Mouse (Mus musculus): ENCODE measurements around the gene Cdk19. TPM values are rescaled to one million over a fixed set of nuclear protein-coding genes. Genes with fewer than 3 reads are reported as not detected.

Cdk19 gene
- total RNA-seq, 2 experiments from 2014 or later = 52.2 to 63.3 TPM

GRCm38 (mm10) chr10:40476535-40477285 is 137.3 kb downstream of the Cdk19 start:
- intact Hi-C loops (cut with DNase I) = no loop called here
- no peak for DNase-seq

GRCm38 (mm10) chr10:40477426-40478075 is 138.2 kb downstream of the Cdk19 start:
- intact Hi-C loops (cut with DNase I) = no loop called here
- no peak for DNase-seq

GRCm38 (mm10) chr10:40478626-40479025 is 139.3 kb downstream of the Cdk19 start:
- no peak for DNase-seq
- intact Hi-C loops (cut with DNase I) = no loop called here

GRCm38 (mm10) chr10:40479216-40479615 is 139.9 kb downstream of the Cdk19 start:
- intact Hi-C loops (cut with DNase I) = no loop called here
- no peak for DNase-seq

GRCm38 (mm10) chr10:40479621-40480193 is 140.3 kb downstream of the Cdk19 start:
- intact Hi-C loops (cut with DNase I) = no loop called here
- no peak for DNase-seq

- DNase-seq = no peak
- intact Hi-C loops (cut with DNase I) = no loop called here
These were observed 142.2 kb downstream of the Cdk19 start for GRCm38 (mm10) chr10:40481534-40481933.

GRCm38 (mm10) chr10:40482285-40482684 is 142.9 kb downstream of the Cdk19 start:
- intact Hi-C loops (cut with DNase I) = no loop called here

GRCm38 (mm10) chr10:40489086-40489796 is 149.9 kb downstream of the Cdk19 start:
- intact Hi-C loops (cut with DNase I) = no loop called here
- no peak for DNase-seq

More at GRCm38 (mm10) chr10:40482285-40482684, 142.9 kb downstream of the Cdk19 start:
- no peak for DNase-seq

GRCm38 (mm10) chr10:40491131-40491530 is 151.8 kb downstream of the Cdk19 start:
- no peak for DNase-seq
- intact Hi-C loops (cut with DNase I) = no loop called here

- intact Hi-C loops (cut with DNase I) = no loop called here
- no peak for DNase-seq
These were observed 152.4 kb downstream of the Cdk19 start for GRCm38 (mm10) chr10:40491748-40492147.

- no peak for DNase-seq
- intact Hi-C loops (cut with DNase I) = no loop called here
These were observed 155.1 kb downstream of the Cdk19 start for GRCm38 (mm10) chr10:40494181-40495162.

- no peak for DNase-seq
- intact Hi-C loops (cut with DNase I) = no loop called here
These were observed 158.1 kb downstream of the Cdk19 start for GRCm38 (mm10) chr10:40497301-40498041.

GRCm38 (mm10) chr10:40498426-40498825 is 159.1 kb downstream of the Cdk19 start:
- no peak for DNase-seq
- intact Hi-C loops (cut with DNase I) = no loop called here

- DNase-seq = peak; percentile 44
- intact Hi-C loops (cut with DNase I) = no loop called here
These were observed 160.2 kb downstream of the Cdk19 start for GRCm38 (mm10) chr10:40499314-40500252.

GRCm38 (mm10) chr10:40500723-40501245 is 161.4 kb downstream of the Cdk19 start:
- intact Hi-C loops (cut with DNase I) = no loop called here
- no peak for DNase-seq

GRCm38 (mm10) chr10:40502734-40503133 is 163.4 kb downstream of the Cdk19 start:
- no peak for DNase-seq
- intact Hi-C loops (cut with DNase I) = no loop called here

- intact Hi-C loops (cut with DNase I) = no loop called here
- no peak for DNase-seq
These were observed 171.0 kb downstream of the Cdk19 start for GRCm38 (mm10) chr10:40510356-40510755.

- no peak for DNase-seq
- intact Hi-C loops (cut with DNase I) = no loop called here
These were observed 171.9 kb downstream of the Cdk19 start for GRCm38 (mm10) chr10:40511221-40511677.
